Mouse (Mus musculus): Measurements from ENCODE around the gene Arfrp1. TPM values are rescaled to one million over a fixed set of nuclear protein-coding genes. Genes with fewer than 3 reads are reported as not detected.

The Arfrp1 gene
- polyA plus RNA-seq (2015; fragmentation: Nextera tagmentation; extraction: Ambion mirVana): 96.4 and 99.7 TPM in 2 replicates

GRCm38 (mm10) chr2:181364860-181365596 lies at the start of gene Arfrp1, which contains the start of gene Zgpat:
TSS of gene Arfrp1 (minus strand) at chr2:181365404.
TSS of gene Zgpat (plus strand) at chr2:181364928.
- Histone ChIP-seq H3K4me1 (peaks cover 54% of the 10 kb centered on the region), H3K9ac (peak within 1 kb of the TSS; percentile 84), H3K9me3 (no peaks in the 10 kb centered on the region), H3K4me3 (peak within 1 kb of the TSS; percentile 56), H3K27ac (peak within 1 kb of the TSS; percentile 91), H3K27me3 (replicated peaks) (no peaks in the 10 kb centered on the region), H3K36me3 (replicated peaks) (peaks cover 26% of the 10 kb centered on the region), H3K4me2 (peak within 1 kb of the TSS; percentile 88)
- under 1% methylated on average over 70 of the region's 71 CpGs for WGBS
- ATAC-seq (replicated peaks): peak; percentile 93

GRCm38 (mm10) chr2:181413141-181413540 lies 47.9 kb upstream of the Arfrp1 start:
- Histone ChIP-seq H3K27me3 (replicated peaks) (no peaks in the 10 kb centered on the region), H3K9me3 (no peaks in the 10 kb centered on the region), H3K36me3 (replicated peaks) (no peaks in the 10 kb centered on the region), H3K4me3 (no peak overlapping the region), H3K4me2 (no peak overlapping the region), H3K4me1 (0 out of 2 replicates have a peak, but pooled peaks cover 3% of the 10 kb centered on the region), H3K9ac (no peak overlapping the region), H3K27ac (no peak overlapping the region)
- WGBS: 65% methylated on average over 2 of the region's 2 CpGs
- no peak for ATAC-seq (replicated peaks)

- Histone ChIP-seq H3K27ac (peak overlapping the region; percentile 2; the same call in 1 of the 2 replicates), H3K4me1 (0 out of 2 replicates have a peak, but pooled peaks cover 3% of the 10 kb centered on the region), H3K4me2 (no peak overlapping the region), H3K9me3 (no peaks in the 10 kb centered on the region), H3K36me3 (replicated peaks) (no peaks in the 10 kb centered on the region), H3K27me3 (replicated peaks) (no peaks in the 10 kb centered on the region), H3K9ac (no peak overlapping the region), H3K4me3 (no peak overlapping the region)
- peak; percentile 37; the same call in 1 of the 2 replicates for ATAC-seq (replicated peaks)
- WGBS: 31% methylated on average over 4 of the region's 4 CpGs
These were observed 45.7 kb upstream of the Arfrp1 start for GRCm38 (mm10) chr2:181410760-181411473.

GRCm38 (mm10) chr2:181409643-181410042 lies 44.4 kb upstream of the Arfrp1 start:
- WGBS: 87% methylated on average over 7 of the region's 7 CpGs
- no peak overlapping the region for H3K4me2 ChIP-seq

GRCm38 (mm10) chr2:181403722-181404121 lies 38.5 kb upstream of the Arfrp1 start:
- H3K9ac ChIP-seq: no peak overlapping the region
- H3K36me3 ChIP-seq (replicated peaks): no peaks in the 10 kb centered on the region
- no peaks in the 10 kb centered on the region for H3K9me3 ChIP-seq
- H3K4me3 ChIP-seq: no peak overlapping the region
- no peak overlapping the region for H3K4me2 ChIP-seq
- H3K27me3 ChIP-seq (replicated peaks): no peaks in the 10 kb centered on the region
- WGBS: 91% methylated on average over 3 of the region's 3 CpGs
- no peak overlapping the region for H3K27ac ChIP-seq
- ATAC-seq (replicated peaks): no peak
- H3K4me1 ChIP-seq: no peaks in the 10 kb centered on the region; the same call in 1 of the 2 replicates

More at GRCm38 (mm10) chr2:181409643-181410042, 44.4 kb upstream of the Arfrp1 start:
- Histone ChIP-seq H3K9ac (no peak overlapping the region), H3K27ac (no peak overlapping the region), H3K4me1 (0 out of 2 replicates have a peak, but pooled peaks cover 3% of the 10 kb centered on the region), H3K9me3 (no peaks in the 10 kb centered on the region), H3K27me3 (replicated peaks) (no peaks in the 10 kb centered on the region), H3K4me3 (no peak overlapping the region), H3K36me3 (replicated peaks) (no peaks in the 10 kb centered on the region)
- ATAC-seq (replicated peaks): no peak

GRCm38 (mm10) chr2:181401497-181401896 lies 36.3 kb upstream of the Arfrp1 start:
- ATAC-seq (replicated peaks): no peak
- WGBS: 18% methylated on average over 1 of the region's 1 CpGs

GRCm38 (mm10) chr2:181397207-181397761 lies 32.1 kb upstream of the Arfrp1 start:
- no peak for ATAC-seq (replicated peaks)
- H3K4me3 ChIP-seq: no peak overlapping the region
- H3K9ac ChIP-seq: no peak overlapping the region
- H3K27me3 ChIP-seq (replicated peaks): no peaks in the 10 kb centered on the region
- H3K9me3 ChIP-seq: no peaks in the 10 kb centered on the region
- H3K36me3 ChIP-seq (replicated peaks): no peaks in the 10 kb centered on the region
- WGBS: 69% methylated on average over 5 of the region's 5 CpGs
- no peak overlapping the region for H3K4me2 ChIP-seq
- no peak overlapping the region for H3K27ac ChIP-seq
- no peaks in the 10 kb centered on the region for H3K4me1 ChIP-seq

More at GRCm38 (mm10) chr2:181401497-181401896, 36.3 kb upstream of the Arfrp1 start:
- Histone ChIP-seq H3K4me1 (no peaks in the 10 kb centered on the region; the same call in 1 of the 2 replicates), H3K27ac (no peak overlapping the region), H3K4me2 (no peak overlapping the region), H3K9ac (no peak overlapping the region), H3K4me3 (no peak overlapping the region), H3K27me3 (replicated peaks) (no peaks in the 10 kb centered on the region), H3K9me3 (no peaks in the 10 kb centered on the region), H3K36me3 (replicated peaks) (no peaks in the 10 kb centered on the region)

GRCm38 (mm10) chr2:181394086-181394485 lies 28.9 kb upstream of the Arfrp1 start:
- H3K27me3 ChIP-seq (replicated peaks): no peaks in the 10 kb centered on the region
- H3K4me1 ChIP-seq: no peaks in the 10 kb centered on the region
- WGBS: over 99% methylated on average over 3 of the region's 3 CpGs
- H3K9me3 ChIP-seq: no peaks in the 10 kb centered on the region
- no peak overlapping the region for H3K4me3 ChIP-seq
- ATAC-seq (replicated peaks): no peak
- H3K36me3 ChIP-seq (replicated peaks): peaks cover 11% of the 10 kb centered on the region; the same call in 1 of the 2 replicates
- H3K27ac ChIP-seq: no peak overlapping the region
- H3K9ac ChIP-seq: no peak overlapping the region
- H3K4me2 ChIP-seq: no peak overlapping the region

GRCm38 (mm10) chr2:181392600-181393213 lies 27.5 kb upstream of the Arfrp1 start:
- Histone ChIP-seq H3K4me1 (no peaks in the 10 kb centered on the region), H3K4me2 (no peak overlapping the region), H3K9ac (no peak overlapping the region), H3K36me3 (replicated peaks) (peaks cover 11% of the 10 kb centered on the region; the same call in 1 of the 2 replicates), H3K9me3 (no peaks in the 10 kb centered on the region), H3K27ac (no peak overlapping the region), H3K27me3 (replicated peaks) (no peaks in the 10 kb centered on the region), H3K4me3 (no peak overlapping the region)
- WGBS: 34% methylated on average over 4 of the region's 4 CpGs
- peak; percentile 85 for ATAC-seq (replicated peaks)

GRCm38 (mm10) chr2:181391541-181391940 lies 26.3 kb upstream of the Arfrp1 start:
- Histone ChIP-seq H3K4me2 (no peak overlapping the region), H3K4me3 (no peak overlapping the region), H3K27ac (no peak overlapping the region), H3K27me3 (replicated peaks) (no peaks in the 10 kb centered on the region), H3K36me3 (replicated peaks) (peaks cover 16% of the 10 kb centered on the region; the same call in 1 of the 2 replicates), H3K4me1 (no peaks in the 10 kb centered on the region), H3K9me3 (no peaks in the 10 kb centered on the region), H3K9ac (no peak overlapping the region)
- no peak for ATAC-seq (replicated peaks)
- 72% methylated on average over 2 of the region's 2 CpGs for WGBS

- 89% methylated on average over 15 of the region's 15 CpGs for WGBS
- H3K36me3 ChIP-seq (replicated peaks): peaks cover 21% of the 10 kb centered on the region; the same call in 1 of the 2 replicates
- ATAC-seq (replicated peaks): no peak
These were observed 25.8 kb upstream of the Arfrp1 start for GRCm38 (mm10) chr2:181391022-181391421.

More at GRCm38 (mm10) chr2:181391022-181391421, 25.8 kb upstream of the Arfrp1 start:
- Histone ChIP-seq H3K27me3 (replicated peaks) (no peaks in the 10 kb centered on the region), H3K4me1 (no peaks in the 10 kb centered on the region), H3K9me3 (no peaks in the 10 kb centered on the region), H3K4me3 (no peak overlapping the region), H3K27ac (no peak overlapping the region), H3K9ac (no peak overlapping the region), H3K4me2 (no peak overlapping the region)

Measured in midbrain, embryonic 15.5 days (tissue).